Mouse (Mus musculus): ENCODE measurements around the gene B4galt5.

GRCm38 (mm10) chr2:167365063-167365462 lies 16.1 kb upstream of the B4galt5 start:
- TF ChIP-seq EP300 (IDR thresholded peaks at IDR 0.05; ENCODE audit: low read depth) (no peak), CTCF (IDR thresholded peaks at IDR 0.05; ENCODE audit: low read depth) (0 out of 2 replicates have a peak, but pooled peaks have one; percentile 4)

All from heart, postnatal 0 days (tissue).